Comparison of ENCODE assay signal across 10 mouse cellular contexts in genomic region chr12:28607546-28608305, GRCm38 (mm10). TPM values are rescaled to one million over a fixed set of nuclear protein-coding genes. Genes with fewer than 3 reads are reported as not detected.
A peak's percentile ranks its signal among the peaks of the same experiment; 100 is the strongest.
DNase-seq lines count a peak whose midpoint lies in the region; ATAC-seq and TF ChIP-seq lines count a peak whose summit lies in the region.
"Had no signal": no experiment of that assay in that cellular context is flagged by ENCODE, and none has a peak within 500 bp of the region (broad histone marks: within the 10 kb centered on the region; RNA-seq: fewer than 3 reads in every experiment).

No protein-coding gene starts in this region.

- H3K36me3 ChIP-seq in E14TG2a.4 (ENCODE audit: insufficient read depth, low read length), result no peaks in the 10 kb centered on the region
- no peaks in the 10 kb centered on the region for H3K36me3 ChIP-seq in forebrain, postnatal 0 days (ENCODE audit: insufficient read depth)
- no peaks in the 10 kb centered on the region for H3K36me3 ChIP-seq in stomach, postnatal 0 days (ENCODE audit: control insufficient read depth, insufficient read depth, low read length)

- H3K4me3 ChIP-seq in E14TG2a.4 (replicated peaks; ENCODE audit: low read length), result peak overlapping the region; percentile 65
- 0 out of 2 replicates have a peak overlapping the region, but pooled peaks have one; percentile 11 for H3K4me3 ChIP-seq in forebrain, postnatal 0 days (ENCODE audit: low read depth, low read length)
- no peak overlapping the region for H3K4me3 ChIP-seq in stomach, postnatal 0 days (ENCODE audit: low read depth, low read length)
- H3K4me3 ChIP-seq: megakaryocyte, embryonic 14.5 days had no signal

- TF ChIP-seq EP300 in stomach, postnatal 0 days (optimal IDR thresholded peaks at IDR 0.05), result no peak

- H3K4me1 ChIP-seq in E14TG2a.4 (replicated peaks; ENCODE audit: low read depth, low read length), result peaks cover 9% of the 10 kb centered on the region
- peaks cover 5% of the 10 kb centered on the region for H3K4me1 ChIP-seq in forebrain, postnatal 0 days (ENCODE audit: insufficient read depth)
- no peaks in the 10 kb centered on the region for H3K4me1 ChIP-seq in stomach, postnatal 0 days (replicated peaks; ENCODE audit: control insufficient read depth, insufficient read depth)
- H3K4me1 ChIP-seq: megakaryocyte, embryonic 14.5 days had no signal

- no peaks in the 10 kb centered on the region for H3K27me3 ChIP-seq in E14TG2a.4 (ENCODE audit: insufficient read depth, low read length)
- no peaks in the 10 kb centered on the region for H3K27me3 ChIP-seq in forebrain, postnatal 0 days (ENCODE audit: insufficient read depth, low read length)
- no peaks in the 10 kb centered on the region for H3K27me3 ChIP-seq in stomach, postnatal 0 days (ENCODE audit: control insufficient read depth, insufficient read depth, low read length)

- H3K4me2 ChIP-seq in forebrain, postnatal 0 days (ENCODE audit: low read depth), result peak overlapping the region; percentile 42
- no peak overlapping the region for H3K4me2 ChIP-seq in stomach, postnatal 0 days (replicated peaks; ENCODE audit: low read depth)

- peak overlapping the region; percentile 43 for H3K9ac ChIP-seq in forebrain, postnatal 0 days
- no peak overlapping the region for H3K9ac ChIP-seq in stomach, postnatal 0 days (ENCODE audit: low read length)

- H3K27ac ChIP-seq in forebrain, postnatal 0 days (ENCODE audit: low read depth, low read length), result peak overlapping the region; percentile 83
- no peak overlapping the region for H3K27ac ChIP-seq in stomach, postnatal 0 days (replicated peaks)

- WGBS in forebrain, postnatal 0 days, result 18% methylated on average over 17 of the region's 17 CpGs
- 62% methylated on average over 17 of the region's 17 CpGs for WGBS in stomach, postnatal 0 days

- DNase-seq in Muller cell, postnatal 12 days (ENCODE audit: inconsistent ontology term), result peak; percentile 35
- DNase-seq in forebrain, postnatal 0 days, result peak; percentile 76
- DNase-seq in left cerebral cortex, adult 8-10 months (ENCODE audit: low spot score in 2 of 2), result peak; percentile 34 to 67
- no peak for DNase-seq in adrenal gland, postnatal 36 days
- DNase-seq in stomach, postnatal 0 days (ENCODE audit: low spot score), result no peak
- no peak for DNase-seq in kidney, adult 9 months
- DNase-seq: heart, postnatal 4 days; thymus, adult 2 months had no signal

- peaks cover 5% of the 10 kb centered on the region; the same call in 1 of the 2 replicates for H3K9me3 ChIP-seq in E14TG2a.4 (ENCODE audit: low read length)
- H3K9me3 ChIP-seq in forebrain, postnatal 0 days (ENCODE audit: low read length), result no peaks in the 10 kb centered on the region
- H3K9me3 ChIP-seq in stomach, postnatal 0 days (ENCODE audit: control insufficient read depth, low read length), result no peaks in the 10 kb centered on the region
- H3K9me3 ChIP-seq: megakaryocyte, embryonic 14.5 days had no signal

- no peak for TF ChIP-seq CTCF in E14TG2a.4 (conservative IDR thresholded peaks at IDR 0.05; ENCODE audit: low read length)
- no peak for TF ChIP-seq CTCF in forebrain, postnatal 0 days (IDR thresholded peaks at IDR 0.05; ENCODE audit: low read depth)
- no peak for TF ChIP-seq CTCF in stomach, postnatal 0 days (IDR thresholded peaks at IDR 0.05; ENCODE audit: low read depth)

- peak; percentile 93 for ATAC-seq in forebrain, postnatal 0 days
- no peak for ATAC-seq in stomach, postnatal 0 days (ENCODE audit: low FRiP score, low TSS enrichment)

RNA-seq across cellular contexts. Expression of gene Colec11, which starts 15.5 kb away (rescaled TPM):
- 0.48 and 0.62 TPM in 2 replicates for total RNA-seq in forebrain, postnatal 0 days (2014; rRNA removed)
- polyA plus RNA-seq in forebrain, postnatal 0 days (2015; fragmentation: Nextera tagmentation; extraction: Ambion mirVana), result 0.39 and 1.1 TPM in 2 replicates
- total RNA-seq in left cerebral cortex, adult 8-10 months (2022), result under 1 TPM in 3 of 4 experiments, not detected in 1; 0.35 to 0.39 (median 0.35) TPM
- 1 to 10 TPM; 4.2 to 4.4 TPM for total RNA-seq in adrenal gland, postnatal 36 days (2021)
- 0.57 and 0.85 TPM in 2 replicates for polyA plus RNA-seq in stomach, postnatal 0 days (2015; fragmentation: Nextera tagmentation; extraction: Ambion mirVana)

RNA-seq across cellular contexts. Expression of gene Allc, which starts 25.4 kb away (rescaled TPM):
- total RNA-seq in forebrain, postnatal 0 days (2014; rRNA removed), result 0.29 TPM in 1 of 2 replicates, not detected in the other
- 0.14 and 0.17 TPM in 2 replicates for polyA plus RNA-seq in forebrain, postnatal 0 days (2015; fragmentation: Nextera tagmentation; extraction: Ambion mirVana)
- 1 to 10 TPM in 1 of 4 experiments, under 1 TPM in 3; 0.74 to 1.3 (median 0.91) TPM for total RNA-seq in left cerebral cortex, adult 8-10 months (2022)
- total RNA-seq in adrenal gland, postnatal 36 days (2021), result not detected
- not detected in 2 replicates for polyA plus RNA-seq in stomach, postnatal 0 days (2015; fragmentation: Nextera tagmentation; extraction: Ambion mirVana)
- total RNA-seq: heart, postnatal 4 days had no signal

RNA-seq across cellular contexts. Expression of gene Rps7, which starts 28.0 kb away (rescaled TPM):
- total RNA-seq in forebrain, postnatal 0 days (2014; rRNA removed), result 1,274 and 1,982 TPM in 2 replicates
- polyA plus RNA-seq in forebrain, postnatal 0 days (2015; fragmentation: Nextera tagmentation; extraction: Ambion mirVana), result 605 and 756 TPM in 2 replicates
- 100 to 1,000 TPM; 266 to 307 (median 284) TPM for total RNA-seq in left cerebral cortex, adult 8-10 months (2022)
- 100 to 1,000 TPM; 436 to 474 TPM for total RNA-seq in adrenal gland, postnatal 36 days (2021)
- 726 and 771 TPM in 2 replicates for polyA plus RNA-seq in stomach, postnatal 0 days (2015; fragmentation: Nextera tagmentation; extraction: Ambion mirVana)

RNA-seq across cellular contexts. Expression of gene Rnaseh1, which starts 41.7 kb away (rescaled TPM):
- total RNA-seq in forebrain, postnatal 0 days (2014; rRNA removed), result 13.7 and 18.5 TPM in 2 replicates
- 12.3 and 13.3 TPM in 2 replicates for polyA plus RNA-seq in forebrain, postnatal 0 days (2015; fragmentation: Nextera tagmentation; extraction: Ambion mirVana)
- 10 to 100 TPM; 12.0 to 12.9 (median 12.7) TPM for total RNA-seq in left cerebral cortex, adult 8-10 months (2022)
- 10 to 100 TPM; 13.8 to 16.7 TPM for total RNA-seq in adrenal gland, postnatal 36 days (2021)
- polyA plus RNA-seq in stomach, postnatal 0 days (2015; fragmentation: Nextera tagmentation; extraction: Ambion mirVana), result 17.2 and 18.1 TPM in 2 replicates

RNA-seq across cellular contexts. Expression of gene Dcdc2c, which starts 55.5 kb away (rescaled TPM):
- total RNA-seq in forebrain, postnatal 0 days (2014; rRNA removed), result not detected in 2 replicates
- 0.09 TPM in 1 of 2 replicates, not detected in the other for polyA plus RNA-seq in forebrain, postnatal 0 days (2015; fragmentation: Nextera tagmentation; extraction: Ambion mirVana)
- total RNA-seq in left cerebral cortex, adult 8-10 months (2022), result under 1 TPM; 0.48 to 1.00 (median 0.62) TPM
- total RNA-seq in adrenal gland, postnatal 36 days (2021), result not detected
- polyA plus RNA-seq in stomach, postnatal 0 days (2015; fragmentation: Nextera tagmentation; extraction: Ambion mirVana), result 0.06 TPM in 1 of 2 replicates, not detected in the other
- polyA plus RNA-seq: thymus, adult 2 months had no signal

Comparison
In these comparisons a context has a peak if more than half of its experiments do, and no peak if none do; other contexts are left out.
1. DNase-seq: peak in Muller cell, postnatal 12 days (single experiment), forebrain, postnatal 0 days (single experiment) and left cerebral cortex, adult 8-10 months (2 of 2); none in adrenal gland, postnatal 36 days (0 of 2), stomach, postnatal 0 days (single experiment) and kidney, adult 9 months (single experiment).